Mouse (Mus musculus) cerebellum, adult 9-10 months (tissue): ENCODE data around the gene Pou6f1.
"Not testable (repeated sequence)": the region's sequence is repeated elsewhere in the genome, so short reads cannot be mapped to it uniquely, and the experiment has no call there.

Experiments used
- DNase-seq: peaks from one replicate; pipeline ENCODE4 v3.0.0; 2022

The Pou6f1 gene

GRCm38 (mm10) chr15:100599276-100600046 is at the start of gene Pou6f1:
Pou6f1 (minus strand) TSS chr15:100599984.
- DNase-seq: peak; percentile 64

GRCm38 (mm10) chr15:100646161-100646560 is 46.4 kb upstream of the Pou6f1 start:
- peak; percentile 82 for DNase-seq

GRCm38 (mm10) chr15:100642451-100642850 is 42.7 kb upstream of the Pou6f1 start:
- DNase-seq: no peak

- DNase-seq: no peak
Observed at GRCm38 (mm10) chr15:100641226-100641810, 41.5 kb upstream of the Pou6f1 start.

- DNase-seq: no peak
Observed at GRCm38 (mm10) chr15:100639972-100640750, 40.4 kb upstream of the Pou6f1 start.

GRCm38 (mm10) chr15:100637661-100638060 is 37.9 kb upstream of the Pou6f1 start:
- DNase-seq: no peak

- DNase-seq: no peak
Observed at GRCm38 (mm10) chr15:100636700-100637501, 37.1 kb upstream of the Pou6f1 start, which contains the start of gene Smagp. Smagp (minus strand) TSS chr15:100636940.

- DNase-seq: no peak
Observed at GRCm38 (mm10) chr15:100635851-100636645, 36.3 kb upstream of the Pou6f1 start.

- no peak for DNase-seq
Observed at GRCm38 (mm10) chr15:100635239-100635638, 35.5 kb upstream of the Pou6f1 start.

GRCm38 (mm10) chr15:100633341-100633740 is 33.6 kb upstream of the Pou6f1 start:
- no peak for DNase-seq

- DNase-seq: no peak
Observed at GRCm38 (mm10) chr15:100632323-100632722, 32.5 kb upstream of the Pou6f1 start.

GRCm38 (mm10) chr15:100631454-100632170 is 31.8 kb upstream of the Pou6f1 start:
- DNase-seq: no peak

GRCm38 (mm10) chr15:100630126-100630525 is 30.3 kb upstream of the Pou6f1 start:
- no peak for DNase-seq

GRCm38 (mm10) chr15:100628797-100629196 is 29.0 kb upstream of the Pou6f1 start:
- DNase-seq: no peak

- no peak for DNase-seq
Observed at GRCm38 (mm10) chr15:100627774-100628370, 28.1 kb upstream of the Pou6f1 start.

GRCm38 (mm10) chr15:100627287-100627686 is 27.5 kb upstream of the Pou6f1 start:
- no peak for DNase-seq

GRCm38 (mm10) chr15:100624435-100624834 is 24.7 kb upstream of the Pou6f1 start:
- DNase-seq: no peak

GRCm38 (mm10) chr15:100623754-100624153 is 24.0 kb upstream of the Pou6f1 start:
- no peak for DNase-seq

GRCm38 (mm10) chr15:100622164-100622563 is 22.4 kb upstream of the Pou6f1 start:
- DNase-seq: no peak

- not testable (repeated sequence) for DNase-seq
Observed at GRCm38 (mm10) chr15:100621671-100622070, 21.9 kb upstream of the Pou6f1 start.

- no peak for DNase-seq
Observed at GRCm38 (mm10) chr15:100619200-100619599, 19.4 kb upstream of the Pou6f1 start.
